Mouse (Mus musculus) kidney, postnatal 4 days (tissue): Measurements from ENCODE around the gene Nmnat2.

Source experiments
- DNase-seq, 2 experiments: peaks; one replicate each; pipeline ENCODE4 v3.0.0; 2021; ENCODE audit warnings: mixed read lengths in 2 of 2

Gene Nmnat2

GRCm38 (mm10) chr1:153021034-153021638 is 66.3 kb downstream of the Nmnat2 start:
- DNase-seq = no peak

- DNase-seq = no peak
These were observed 68.2 kb downstream of the Nmnat2 start for GRCm38 (mm10) chr1:153023018-153023417.

GRCm38 (mm10) chr1:153023875-153024274 is 69.1 kb downstream of the Nmnat2 start:
- DNase-seq = no peak

GRCm38 (mm10) chr1:153024453-153024852 is 69.7 kb downstream of the Nmnat2 start:
- DNase-seq = no peak

- no peak for DNase-seq
These were observed 76.6 kb downstream of the Nmnat2 start for GRCm38 (mm10) chr1:153031345-153031744.

GRCm38 (mm10) chr1:153031954-153032353 is 77.2 kb downstream of the Nmnat2 start:
- no peak for DNase-seq

- no peak for DNase-seq
These were observed 78.5 kb downstream of the Nmnat2 start for GRCm38 (mm10) chr1:153033145-153033908.

- no peak for DNase-seq
These were observed 79.3 kb downstream of the Nmnat2 start for GRCm38 (mm10) chr1:153034064-153034463.

- peak; percentile 80 to 83 for DNase-seq
These were observed 80.6 kb downstream of the Nmnat2 start for GRCm38 (mm10) chr1:153035328-153035944.

GRCm38 (mm10) chr1:153037353-153038345 is 82.9 kb downstream of the Nmnat2 start:
- no peak for DNase-seq

- peak; percentile 24 to 46 for DNase-seq
These were observed 85.3 kb downstream of the Nmnat2 start for GRCm38 (mm10) chr1:153040091-153040490.

- DNase-seq = no peak
These were observed 86.3 kb downstream of the Nmnat2 start for GRCm38 (mm10) chr1:153041046-153041445.

GRCm38 (mm10) chr1:153042318-153042717 is 87.5 kb downstream of the Nmnat2 start:
- DNase-seq = no peak

- no peak for DNase-seq
These were observed 88.5 kb downstream of the Nmnat2 start for GRCm38 (mm10) chr1:153043332-153043731.

GRCm38 (mm10) chr1:153045368-153045767 is 90.6 kb downstream of the Nmnat2 start:
- no peak for DNase-seq

GRCm38 (mm10) chr1:153048147-153048878 is 93.5 kb downstream of the Nmnat2 start:
- DNase-seq = peak; percentile 63 to 77

- DNase-seq = no peak
These were observed 94.7 kb downstream of the Nmnat2 start for GRCm38 (mm10) chr1:153049451-153049850.

GRCm38 (mm10) chr1:153051474-153051873 is 96.7 kb downstream of the Nmnat2 start:
- DNase-seq = no peak

GRCm38 (mm10) chr1:153053619-153054018 is 98.8 kb downstream of the Nmnat2 start:
- DNase-seq = no peak

- peak; percentile 56 to 62 for DNase-seq
These were observed 99.5 kb downstream of the Nmnat2 start for GRCm38 (mm10) chr1:153054112-153054821.

- DNase-seq = no peak
These were observed 103.5 kb downstream of the Nmnat2 start for GRCm38 (mm10) chr1:153058290-153058689.
